Mouse (Mus musculus): ENCODE measurements around the gene Gpr108.
"Not testable (repeated sequence)": the region's sequence is repeated elsewhere in the genome, so short reads cannot be mapped to it uniquely, and the experiment has no call there.

Gene Gpr108

GRCm38 (mm10) chr17:57248201-57248699, at the start of gene Gpr108:
Gene Gpr108 (minus strand): TSS chr17:57248446.
- DNase-seq (ENCODE audit: low spot score), result peak; percentile 83

- DNase-seq (ENCODE audit: low spot score), result no peak
Observed at GRCm38 (mm10) chr17:57297040-57297439, 48.8 kb upstream of the Gpr108 start.

GRCm38 (mm10) chr17:57295935-57296334, 47.7 kb upstream of the Gpr108 start:
- DNase-seq (ENCODE audit: low spot score), result no peak

GRCm38 (mm10) chr17:57292968-57293367, 44.7 kb upstream of the Gpr108 start:
- no peak for DNase-seq (ENCODE audit: low spot score)

- no peak for DNase-seq (ENCODE audit: low spot score)
Observed at GRCm38 (mm10) chr17:57292302-57292701, 44.1 kb upstream of the Gpr108 start.

- no peak for DNase-seq (ENCODE audit: low spot score)
Observed at GRCm38 (mm10) chr17:57290671-57291055, 42.4 kb upstream of the Gpr108 start.

GRCm38 (mm10) chr17:57290001-57290670, 41.9 kb upstream of the Gpr108 start:
- DNase-seq (ENCODE audit: low spot score), result no peak

GRCm38 (mm10) chr17:57289252-57289651, 41.0 kb upstream of the Gpr108 start:
- no peak for DNase-seq (ENCODE audit: low spot score)

- DNase-seq (ENCODE audit: low spot score), result no peak
Observed at GRCm38 (mm10) chr17:57286718-57287355, 38.6 kb upstream of the Gpr108 start.

GRCm38 (mm10) chr17:57285077-57285476, 36.8 kb upstream of the Gpr108 start:
- no peak for DNase-seq (ENCODE audit: low spot score)

- DNase-seq (ENCODE audit: low spot score), result no peak
Observed at GRCm38 (mm10) chr17:57283906-57284305, 35.7 kb upstream of the Gpr108 start.

- no peak for DNase-seq (ENCODE audit: low spot score)
Observed at GRCm38 (mm10) chr17:57280411-57280810, 32.2 kb upstream of the Gpr108 start.

- DNase-seq (ENCODE audit: low spot score), result no peak
Observed at GRCm38 (mm10) chr17:57279591-57280224, 31.5 kb upstream of the Gpr108 start.

GRCm38 (mm10) chr17:57278943-57279590, 30.8 kb upstream of the Gpr108 start, which contains the start of gene Vav1:
Gene Vav1 (plus strand): TSS chr17:57279100.
- no peak for DNase-seq (ENCODE audit: low spot score)

GRCm38 (mm10) chr17:57278537-57278936, 30.3 kb upstream of the Gpr108 start:
- no peak for DNase-seq (ENCODE audit: low spot score)

- not testable (repeated sequence) for DNase-seq (ENCODE audit: low spot score)
Observed at GRCm38 (mm10) chr17:57277598-57278261, 29.5 kb upstream of the Gpr108 start.

- peak; percentile 76 for DNase-seq (ENCODE audit: low spot score)
Observed at GRCm38 (mm10) chr17:57276634-57277121, 28.4 kb upstream of the Gpr108 start.

- DNase-seq (ENCODE audit: low spot score), result no peak
Observed at GRCm38 (mm10) chr17:57275997-57276351, 27.7 kb upstream of the Gpr108 start.

GRCm38 (mm10) chr17:57275111-57275996, 27.1 kb upstream of the Gpr108 start:
- DNase-seq (ENCODE audit: low spot score), result peak; percentile 53

- no peak for DNase-seq (ENCODE audit: low spot score)
Observed at GRCm38 (mm10) chr17:57274686-57275085, 26.4 kb upstream of the Gpr108 start.

GRCm38 (mm10) chr17:57273846-57274245, 25.6 kb upstream of the Gpr108 start:
- no peak for DNase-seq (ENCODE audit: low spot score)
